In the genomic region with DNA sequence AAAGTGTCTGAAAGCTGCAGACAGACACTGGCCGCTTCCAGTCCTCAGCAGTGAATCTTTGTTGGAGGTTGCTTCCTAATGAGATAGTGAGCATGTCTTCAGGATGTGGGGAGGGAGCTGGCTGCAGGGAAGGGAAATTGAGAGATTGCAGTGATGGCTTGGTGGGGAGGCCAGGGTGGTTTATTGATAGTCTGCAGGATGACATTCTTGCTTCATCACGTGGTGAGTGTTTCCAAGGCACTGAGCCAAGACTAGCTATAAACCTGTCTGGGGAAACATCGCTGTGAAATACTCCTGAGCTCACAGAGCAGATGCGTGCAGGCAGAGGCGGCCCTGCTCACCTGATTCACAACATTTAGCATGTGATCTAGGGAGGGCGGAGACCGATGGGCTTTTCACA, we compare ENCODE assay signal across 9 mouse cellular contexts. TPM values are rescaled to one million over a fixed set of nuclear protein-coding genes. Genes with fewer than 3 reads are reported as not detected.
A peak's percentile ranks its signal among the peaks of the same experiment; 100 is the strongest.
DNase-seq lines count a peak whose midpoint lies in the region; ATAC-seq and TF ChIP-seq lines count a peak whose summit lies in the region.
"Had no signal": no experiment of that assay in that cellular context is flagged by ENCODE, and none has a peak within 500 bp of the region (broad histone marks: within the 10 kb centered on the region; RNA-seq: fewer than 3 reads in every experiment).

No protein-coding gene starts in this region.

- 27% methylated on average over 7 of the region's 7 CpGs for WGBS in intestine, embryonic 14.5 days
- 34% methylated on average over 7 of the region's 7 CpGs for WGBS in intestine, postnatal 0 days
- WGBS in heart, postnatal 0 days, result 33% methylated on average over 7 of the region's 7 CpGs
- WGBS in large intestine, adult 2 months, result 16% methylated on average over 7 of the region's 7 CpGs

- no peaks in the 10 kb centered on the region for H3K36me3 ChIP-seq in intestine, embryonic 14.5 days (ENCODE audit: control insufficient read depth, insufficient read depth, low read length)
- no peaks in the 10 kb centered on the region for H3K36me3 ChIP-seq in intestine, postnatal 0 days (ENCODE audit: control insufficient read depth, insufficient read depth)
- H3K36me3 ChIP-seq in heart, postnatal 0 days (replicated peaks; ENCODE audit: control insufficient read depth, insufficient read depth, low read length), result no peaks in the 10 kb centered on the region

- H3K4me2 ChIP-seq in intestine, embryonic 14.5 days (ENCODE audit: low read length), result no peak overlapping the region
- H3K4me2 ChIP-seq in intestine, postnatal 0 days (replicated peaks; ENCODE audit: low read depth), result no peak overlapping the region
- H3K4me2 ChIP-seq in heart, postnatal 0 days (ENCODE audit: low read depth, low read length), result no peak overlapping the region

- peak overlapping the region; percentile 64; the same call in 1 of the 2 replicates for H3K27ac ChIP-seq in intestine, embryonic 14.5 days (ENCODE audit: low read depth)
- no peak overlapping the region for H3K27ac ChIP-seq in intestine, postnatal 0 days (ENCODE audit: low read depth, low read length)
- H3K27ac ChIP-seq in heart, postnatal 0 days (ENCODE audit: low read depth), result no peak overlapping the region

- H3K4me3 ChIP-seq in intestine, embryonic 14.5 days (ENCODE audit: low read depth, low read length), result no peak overlapping the region
- no peak overlapping the region for H3K4me3 ChIP-seq in intestine, postnatal 0 days (ENCODE audit: low read depth, low read length)
- no peak overlapping the region for H3K4me3 ChIP-seq in heart, postnatal 0 days (ENCODE audit: low read depth, low read length)

- ATAC-seq in intestine, embryonic 14.5 days (replicated peaks; ENCODE audit: low FRiP score, low TSS enrichment, low read depth), result peak; percentile 97
- no peak for ATAC-seq in intestine, postnatal 0 days
- peak; percentile 47; the same call in 1 of the 2 replicates for ATAC-seq in heart, postnatal 0 days (ENCODE audit: insufficient read depth, low read depth)

- TF ChIP-seq EP300 in heart, postnatal 0 days (IDR thresholded peaks at IDR 0.05; ENCODE audit: low read depth), result no peak

- no peaks in the 10 kb centered on the region for H3K27me3 ChIP-seq in intestine, embryonic 14.5 days (replicated peaks; ENCODE audit: control insufficient read depth, insufficient read depth, low read length)
- H3K27me3 ChIP-seq in intestine, postnatal 0 days (replicated peaks; ENCODE audit: control insufficient read depth, insufficient read depth, low read length), result no peaks in the 10 kb centered on the region
- no peaks in the 10 kb centered on the region for H3K27me3 ChIP-seq in heart, postnatal 0 days (ENCODE audit: control insufficient read depth, insufficient read depth, low read length)

- H3K4me1 ChIP-seq in intestine, embryonic 14.5 days (replicated peaks; ENCODE audit: control insufficient read depth, insufficient read depth, low read length), result no peaks in the 10 kb centered on the region; the same call in 1 of the 2 replicates
- no peaks in the 10 kb centered on the region for H3K4me1 ChIP-seq in intestine, postnatal 0 days (replicated peaks; ENCODE audit: control insufficient read depth, insufficient read depth, low read length)
- H3K4me1 ChIP-seq in heart, postnatal 0 days (ENCODE audit: control insufficient read depth, insufficient read depth), result peaks cover 9% of the 10 kb centered on the region

- H3K9ac ChIP-seq in intestine, embryonic 14.5 days (ENCODE audit: low read length), result no peak overlapping the region
- H3K9ac ChIP-seq in intestine, postnatal 0 days (ENCODE audit: low read depth, low read length), result no peak overlapping the region
- H3K9ac ChIP-seq in heart, postnatal 0 days (replicated peaks; ENCODE audit: low read depth, low read length), result no peak overlapping the region

- TF ChIP-seq CTCF in intestine, postnatal 0 days (IDR thresholded peaks at IDR 0.05; ENCODE audit: low read depth), result no peak
- no peak for TF ChIP-seq CTCF in heart, postnatal 0 days (IDR thresholded peaks at IDR 0.05; ENCODE audit: low read depth)

- H3K9me3 ChIP-seq in intestine, embryonic 14.5 days (ENCODE audit: control insufficient read depth, low read length), result no peaks in the 10 kb centered on the region
- no peaks in the 10 kb centered on the region for H3K9me3 ChIP-seq in intestine, postnatal 0 days (ENCODE audit: control insufficient read depth)
- no peaks in the 10 kb centered on the region for H3K9me3 ChIP-seq in heart, postnatal 0 days (replicated peaks; ENCODE audit: control insufficient read depth, low read length)

- DNase-seq in intestine, embryonic 14.5 days (ENCODE audit: low spot score), result peak; percentile 64
- peak; percentile 19 for DNase-seq in embryo, embryonic 11.5 days (ENCODE audit: low read depth, low spot score)
- DNase-seq in heart, postnatal 0 days (ENCODE audit: low spot score), result peak; percentile 28
- peak; percentile 18 for DNase-seq in large intestine, adult 2 months (ENCODE audit: low read depth, low spot score)
- DNase-seq in gastrocnemius, postnatal 4 days (ENCODE audit: low spot score in 2 of 2), result no peak
- no peak for DNase-seq in cerebellum, adult 11-12 months
- DNase-seq: left cerebral cortex, postnatal 4 days had no signal

RNA-seq across cellular contexts. Expression of gene Ntf3, which starts 36.2 kb away (rescaled TPM):
- 9.9 and 13.2 TPM in 2 replicates for polyA plus RNA-seq in intestine, embryonic 14.5 days (2014; fragmentation: Nextera tagmentation; extraction: Ambion mirVana)
- 7.2 and 8.1 TPM in 2 replicates for polyA plus RNA-seq in intestine, postnatal 0 days (2015; fragmentation: Nextera tagmentation; extraction: Ambion mirVana)
- 5.2 and 8.3 TPM in 2 replicates for total RNA-seq in heart, postnatal 0 days (2014; rRNA removed; ENCODE audit: low replicate concordance)
- polyA plus RNA-seq in heart, postnatal 0 days (2015; fragmentation: Nextera tagmentation; extraction: Ambion mirVana), result 5.5 and 6.1 TPM in 2 replicates
- polyA plus RNA-seq in large intestine, adult 2 months (2012; rRNA removed), result 1.8 and 2.5 TPM in 2 replicates
- total RNA-seq in gastrocnemius, postnatal 4 days (2021), result 1 to 10 TPM; 3.0 to 3.3 TPM
- total RNA-seq: megakaryocyte-erythroid progenitor cell, adult 5-6 weeks had no signal

Comparison
In these comparisons a context has a peak if more than half of its experiments do, and no peak if none do; other contexts are left out.
1. DNase-seq: peak in intestine, embryonic 14.5 days (single experiment), embryo, embryonic 11.5 days (single experiment), heart, postnatal 0 days (single experiment) and large intestine, adult 2 months (single experiment); none in gastrocnemius, postnatal 4 days (0 of 2) and cerebellum, adult 11-12 months (single experiment).